Mouse (Mus musculus) embryonic stem cell, embryonic (primary cell): ENCODE measurements around the gene Gimap8.
"Not testable (repeated sequence)": the region's sequence is repeated elsewhere in the genome, so short reads cannot be mapped to it uniquely, and the experiment has no call there.

Experiments used
- CTCF ChIA-PET, 4 experiments: fragments of 300-600 bp in 2 of 4; fragments of 350-600 bp in 2 of 4; sonication (Branson Sonifier 250); formaldehyde crosslinking; loops; one replicate each; lab custom pipeline; 2022; ENCODE audit warnings: inconsistent platforms in 2 of 4; lab: Charles Lee
- POLR2A ChIA-PET, 4 experiments: fragments of 300-600 bp in 2 of 4; fragments of 350-600 bp in 2 of 4; sonication (Branson Sonifier 250); formaldehyde crosslinking; loops; one replicate each; lab custom pipeline; 2022; ENCODE audit warnings: antibody characterized with exemption in 4 of 4, inconsistent platforms in 1 of 4; lab: Charles Lee

Gene Gimap8

GRCm38 (mm10) chr6:48683263-48683821 is 36.3 kb downstream of the Gimap8 start:
- POLR2A ChIA-PET: not testable (repeated sequence)
- CTCF ChIA-PET: interaction anchor here in 1 of 4 experiments (0.6 to 0.7 kb wide), 2 partner anchors 39 to 258 kb away, joined by 3 to 4 read pairs; no protein-coding TSS in a partner anchor

- ChIA-PET POLR2A (interaction anchor here in 1 of 4 experiments (0.6 to 1.1 kb wide), 2 partner anchors 10 to 536 kb away, joined by 3 read pairs; no protein-coding TSS in a partner anchor), CTCF (interaction anchor here in 1 of 4 experiments (0.6 to 0.7 kb wide), 2 partner anchors 40 to 259 kb away, joined by 3 to 4 read pairs; no protein-coding TSS in a partner anchor)
These were observed 37.3 kb downstream of the Gimap8 start, which contains the start of gene Gimap4 for GRCm38 (mm10) chr6:48684319-48684718. Gene Gimap4 (plus strand): TSS chr6:48684549.

- ChIA-PET POLR2A (interaction anchor here in 1 of 4 experiments (0.6 to 1.1 kb wide), 2 partner anchors 11 to 535 kb away, joined by 3 read pairs; no protein-coding TSS in a partner anchor), CTCF (interaction anchor here in 1 of 4 experiments (0.6 kb wide), 1 partner anchor 156 kb away, joined by 3 read pairs; no protein-coding TSS in a partner anchor)
These were observed 37.8 kb downstream of the Gimap8 start for GRCm38 (mm10) chr6:48684806-48685205.

- CTCF ChIA-PET: interaction anchor here in 1 of 4 experiments (0.6 kb wide), 1 partner anchor 157 kb away, joined by 3 read pairs; no protein-coding TSS in a partner anchor
These were observed 38.2 kb downstream of the Gimap8 start for GRCm38 (mm10) chr6:48685251-48685650.

GRCm38 (mm10) chr6:48685694-48686665 is 38.9 kb downstream of the Gimap8 start:
- CTCF ChIA-PET: interaction anchor here in 1 of 4 experiments (0.8 kb wide), 1 partner anchor 39 kb away, joined by 3 read pairs; the partner anchor contains the start of gene Gimap8
- POLR2A ChIA-PET: no interaction called here

More at GRCm38 (mm10) chr6:48685251-48685650, 38.2 kb downstream of the Gimap8 start:
- POLR2A ChIA-PET: interaction anchor here in 1 of 4 experiments (1.1 kb wide), 1 partner anchor 11 kb away, joined by 3 read pairs; no protein-coding TSS in a partner anchor

- ChIA-PET POLR2A (no interaction called here), CTCF (no interaction called here)
These were observed 40.0 kb downstream of the Gimap8 start for GRCm38 (mm10) chr6:48687077-48687476.

GRCm38 (mm10) chr6:48689320-48689719 is 42.3 kb downstream of the Gimap8 start:
- ChIA-PET CTCF (interaction anchor here in 1 of 4 experiments (1.1 kb wide), 1 partner anchor 42 kb away, joined by 3 read pairs; the partner anchor contains the start of gene Gimap8), POLR2A (interaction anchor here in 1 of 4 experiments (0.6 kb wide), 1 partner anchor 276 kb away, joined by 3 read pairs; no protein-coding TSS in a partner anchor)

- POLR2A ChIA-PET: interaction anchor here in 1 of 4 experiments (0.9 kb wide), 1 partner anchor 73 kb away, joined by 3 read pairs; no protein-coding TSS in a partner anchor
- CTCF ChIA-PET: interaction anchor here in 1 of 4 experiments (0.6 kb wide), 1 partner anchor 60 kb away, joined by 3 read pairs; no protein-coding TSS in a partner anchor
These were observed 45.9 kb downstream of the Gimap8 start for GRCm38 (mm10) chr6:48692962-48693361.

- POLR2A ChIA-PET: no interaction called here
- CTCF ChIA-PET: no interaction called here
These were observed 50.0 kb downstream of the Gimap8 start for GRCm38 (mm10) chr6:48696830-48697554.

GRCm38 (mm10) chr6:48697555-48697930 is 50.5 kb downstream of the Gimap8 start:
- ChIA-PET CTCF (no interaction called here), POLR2A (no interaction called here)

GRCm38 (mm10) chr6:48698066-48698856 is 51.2 kb downstream of the Gimap8 start:
- POLR2A ChIA-PET: interaction anchor here in 1 of 4 experiments (0.5 to 1.6 kb wide), 3 partner anchors 10 to 45 kb away, joined by 3 to 4 read pairs (median 3); partner anchors contain the start of gene Gimap6
- CTCF ChIA-PET: interaction anchor here in 1 of 4 experiments (0.6 kb wide), 1 partner anchor 362 kb away, joined by 4 read pairs; no protein-coding TSS in a partner anchor

- POLR2A ChIA-PET: interaction anchor here in 1 of 4 experiments (0.5 to 1.6 kb wide), 3 partner anchors 9 to 44 kb away, joined by 3 to 4 read pairs (median 3); partner anchors contain the start of gene Gimap6
- CTCF ChIA-PET: interaction anchor here in 1 of 4 experiments (0.6 kb wide), 1 partner anchor 362 kb away, joined by 4 read pairs; no protein-coding TSS in a partner anchor
These were observed 51.9 kb downstream of the Gimap8 start for GRCm38 (mm10) chr6:48698888-48699287.

- CTCF ChIA-PET: no interaction called here
- POLR2A ChIA-PET: interaction anchor here in 1 of 4 experiments (1.0 kb wide), 1 partner anchor 13 kb away, joined by 3 read pairs; no protein-coding TSS in a partner anchor
These were observed 53.4 kb downstream of the Gimap8 start for GRCm38 (mm10) chr6:48700251-48701075.

- ChIA-PET POLR2A (interaction anchor here in 2 of 4 experiments (0.5 to 1.3 kb wide), 2 partner anchors 100 to 516 kb away, joined by 3 read pairs; no protein-coding TSS in a partner anchor), CTCF (no interaction called here)
These were observed 55.1 kb downstream of the Gimap8 start for GRCm38 (mm10) chr6:48702146-48702545.

- CTCF ChIA-PET: interaction anchor here in 1 of 4 experiments (0.6 kb wide), 1 partner anchor 148 kb away, joined by 10 read pairs; no protein-coding TSS in a partner anchor
- POLR2A ChIA-PET: interaction anchor here in 2 of 4 experiments (0.5 to 1.3 kb wide), 2 partner anchors 100 to 516 kb away, joined by 3 read pairs; no protein-coding TSS in a partner anchor
These were observed 55.6 kb downstream of the Gimap8 start for GRCm38 (mm10) chr6:48702601-48703000.

- POLR2A ChIA-PET: no interaction called here
- CTCF ChIA-PET: interaction anchor here in 2 of 4 experiments (0.5 to 1.0 kb wide), 2 partner anchors 58 to 283 kb away, joined by 3 read pairs; no protein-coding TSS in a partner anchor
These were observed 57.1 kb downstream of the Gimap8 start for GRCm38 (mm10) chr6:48704146-48704545.
